ENCODE assay signal across 9 mouse cellular contexts in the genomic region with DNA sequence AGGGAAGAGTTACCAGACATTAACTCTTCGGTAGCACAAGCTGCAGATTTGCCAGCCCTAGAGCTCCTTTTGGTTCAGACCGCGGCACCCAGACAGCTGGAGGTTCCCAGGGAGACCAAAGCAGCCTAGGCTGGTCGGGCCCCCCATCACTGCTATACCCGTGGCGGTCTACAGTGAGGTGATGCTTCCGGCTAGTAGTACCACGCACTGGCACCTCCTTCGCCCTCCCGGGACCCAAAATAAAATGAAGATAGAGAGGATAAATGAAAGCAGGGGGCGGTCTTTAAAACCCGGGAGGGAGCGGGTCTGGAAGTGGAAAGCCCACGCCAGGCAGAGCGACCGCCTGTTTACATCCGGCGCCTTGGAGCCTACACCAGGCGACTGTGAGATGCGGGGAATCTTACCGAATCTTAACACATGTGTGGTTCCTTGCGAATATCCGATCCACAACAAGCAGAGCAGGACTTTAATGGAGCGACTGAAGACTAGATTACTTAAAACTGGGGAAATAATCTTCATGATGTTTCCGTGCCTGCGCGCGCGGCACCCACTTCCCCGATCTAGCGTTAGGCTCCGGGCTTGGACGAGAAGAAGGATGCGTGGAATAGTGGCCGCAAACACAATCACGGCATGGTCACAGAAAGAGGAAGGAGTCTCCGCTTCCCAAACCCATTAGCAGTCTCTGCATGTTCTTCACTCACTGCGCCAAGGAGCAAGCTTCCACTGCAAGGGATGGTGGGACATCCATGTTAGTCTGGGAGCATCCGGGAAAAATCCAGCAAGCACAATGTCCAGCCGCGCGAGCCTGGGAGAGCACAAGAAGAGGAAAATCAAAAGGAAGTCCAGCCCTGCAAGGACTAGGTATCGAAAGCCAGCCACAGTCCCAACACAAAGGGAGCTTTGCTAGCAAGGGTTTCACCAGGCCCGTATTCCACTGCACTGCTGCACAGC. TPM values are rescaled to one million over a fixed set of nuclear protein-coding genes. Genes with fewer than 3 reads are reported as not detected.
DNase-seq lines count a peak whose midpoint lies in the region; ATAC-seq and TF ChIP-seq lines count a peak whose summit lies in the region.
"Had no signal": no experiment of that assay in that cellular context is flagged by ENCODE, and none has a peak within 500 bp of the region (broad histone marks: within the 10 kb centered on the region; RNA-seq: fewer than 3 reads in every experiment).

No protein-coding gene starts in this region.

- WGBS in kidney, adult 2 months, result under 1% methylated on average over 44 of the region's 44 CpGs
- under 1% methylated on average over 44 of the region's 44 CpGs for WGBS in midbrain, embryonic 11.5 days
- under 1% methylated on average over 44 of the region's 44 CpGs for whole genome bisulfite sequencing in stomach, postnatal 0 days

- DNase-seq in kidney, adult 2 months, result no peak
- DNase-seq in kidney, postnatal 10 days, result no peak
- peak; percentile 47 for DNase-seq in cerebellum, adult 9-11 months
- peak; percentile 27 to 54 for DNase-seq in frontal cortex, postnatal 10 days (ENCODE audit: low spot score in 2 of 2)
- peak; percentile 28 to 52 for DNase-seq in layer of hippocampus, adult 8-10 months (ENCODE audit: low spot score in 2 of 2)
- peak; percentile 96 for DNase-seq in midbrain, embryonic 11.5 days (ENCODE audit: low spot score, missing footprints)
- peak; percentile 13 for DNase-seq in stomach, postnatal 0 days (ENCODE audit: low spot score)

- peak; percentile 82 for ATAC-seq in midbrain, embryonic 11.5 days (ENCODE audit: low FRiP score)
- no peak for ATAC-seq in stomach, postnatal 0 days (ENCODE audit: low FRiP score, low TSS enrichment)
- ATAC-seq in activated CD4-positive, CD25-positive, alpha-beta regulatory T cell, adult 4 months, result no peak

- no peaks in the 10 kb centered on the region for H3K4me1 ChIP-seq in kidney, adult 2 months (ENCODE audit: control insufficient read depth, insufficient read depth, low read length)
- peaks cover 10% of the 10 kb centered on the region; the same call in 1 of the 2 replicates for H3K4me1 ChIP-seq in midbrain, embryonic 11.5 days (ENCODE audit: control insufficient read depth, insufficient read depth, low read length)
- no peaks in the 10 kb centered on the region for H3K4me1 ChIP-seq in stomach, postnatal 0 days (replicated peaks; ENCODE audit: control insufficient read depth, insufficient read depth)

- H3K9ac ChIP-seq in midbrain, embryonic 11.5 days (ENCODE audit: low read length), result peak overlapping the region; percentile 70
- 0 out of 2 replicates have a peak overlapping the region, but pooled peaks have one; percentile 31 for H3K9ac ChIP-seq in stomach, postnatal 0 days (ENCODE audit: low read length)

- no peak for TF ChIP-seq POLR2A in kidney, adult 2 months (IDR thresholded peaks at IDR 0.05; ENCODE audit: low read depth, low read length)

- no peak for TF ChIP-seq EP300 in stomach, postnatal 0 days (optimal IDR thresholded peaks at IDR 0.05)

- no peak for TF ChIP-seq CTCF in kidney, adult 2 months (conservative IDR thresholded peaks at IDR 0.05; ENCODE audit: insufficient read depth, insufficient read length, low read depth, low read length)
- TF ChIP-seq CTCF in stomach, postnatal 0 days (IDR thresholded peaks at IDR 0.05; ENCODE audit: low read depth), result no peak

- H3K9me3 ChIP-seq in midbrain, embryonic 11.5 days (ENCODE audit: control insufficient read depth, low read length), result no peaks in the 10 kb centered on the region
- H3K9me3 ChIP-seq in stomach, postnatal 0 days (ENCODE audit: control insufficient read depth, low read length), result no peaks in the 10 kb centered on the region

- no peak overlapping the region for H3K27ac ChIP-seq in kidney, adult 2 months (ENCODE audit: insufficient read depth, low read depth, low read length)
- peak overlapping the region; percentile 72 for H3K27ac ChIP-seq in midbrain, embryonic 11.5 days (ENCODE audit: low read depth, low read length)
- no peak overlapping the region for H3K27ac ChIP-seq in stomach, postnatal 0 days (replicated peaks)

- H3K4me3 ChIP-seq in kidney, adult 2 months (ENCODE audit: insufficient read depth, low read depth, low read length), result peak overlapping the region; percentile 31; the same call in 1 of the 2 replicates
- H3K4me3 ChIP-seq in midbrain, embryonic 11.5 days (ENCODE audit: low read depth, low read length), result peak overlapping the region; percentile 59
- peak overlapping the region; percentile 50 for H3K4me3 ChIP-seq in stomach, postnatal 0 days (ENCODE audit: low read depth, low read length)

- peaks cover 1% of the 10 kb centered on the region; the same call in 1 of the 2 replicates for H3K27me3 ChIP-seq in kidney, adult 2 months (replicated peaks; ENCODE audit: control insufficient read depth, insufficient read depth, low read length)
- H3K27me3 ChIP-seq in midbrain, embryonic 11.5 days (ENCODE audit: control insufficient read depth, insufficient read depth, low read length), result no peaks in the 10 kb centered on the region
- no peaks in the 10 kb centered on the region for H3K27me3 ChIP-seq in stomach, postnatal 0 days (ENCODE audit: control insufficient read depth, insufficient read depth, low read length)
- H3K27me3 ChIP-seq: CH12.LX had no signal

- H3K36me3 ChIP-seq in kidney, adult 2 months (ENCODE audit: control insufficient read depth, insufficient read depth, low read length), result no peaks in the 10 kb centered on the region
- H3K36me3 ChIP-seq in midbrain, embryonic 11.5 days (ENCODE audit: control insufficient read depth, insufficient read depth, low read length), result no peaks in the 10 kb centered on the region
- no peaks in the 10 kb centered on the region for H3K36me3 ChIP-seq in stomach, postnatal 0 days (ENCODE audit: control insufficient read depth, insufficient read depth, low read length)

- H3K4me2 ChIP-seq in midbrain, embryonic 11.5 days, result peak overlapping the region; percentile 67
- H3K4me2 ChIP-seq in stomach, postnatal 0 days (replicated peaks; ENCODE audit: low read depth), result peak overlapping the region; percentile 68

RNA-seq across cellular contexts. Expression of gene Grik2, which starts 5.5 kb away (rescaled TPM):
- 0.08 and 0.11 TPM in 2 replicates for polyA plus RNA-seq in kidney, adult 2 months (2012; rRNA removed)
- 100 to 1,000 TPM in 1 of 4 experiments, 10 to 100 TPM in 3; 80.0 to 103 (median 93.8) TPM for total RNA-seq in layer of hippocampus, adult 8-10 months (2022)
- polyA plus RNA-seq in midbrain, embryonic 11.5 days (2014; fragmentation: Nextera tagmentation; extraction: Ambion mirVana), result 15.5 and 17.5 TPM in 2 replicates
- polyA plus RNA-seq in stomach, postnatal 0 days (2015; fragmentation: Nextera tagmentation; extraction: Ambion mirVana), result 1.1 and 1.3 TPM in 2 replicates
- polyA plus RNA-seq in activated CD4-positive, CD25-positive, alpha-beta regulatory T cell, adult 4 months (2017; shearing (Covaris generic)), result not detected
- total RNA-seq: CH12.LX had no signal

Comparison
In these comparisons a context has a peak if more than half of its experiments do, and no peak if none do; other contexts are left out.
1. DNase-seq: peak in cerebellum, adult 9-11 months (single experiment), frontal cortex, postnatal 10 days (2 of 2), layer of hippocampus, adult 8-10 months (2 of 2), midbrain, embryonic 11.5 days (single experiment) and stomach, postnatal 0 days (single experiment); none in kidney, adult 2 months (single experiment) and kidney, postnatal 10 days (single experiment).
2. Peak in every context shown above with its lines, with median percentiles within 50 percentile points of each other: H3K4me3 ChIP-seq.